Mouse (Mus musculus) erythroblast, embryonic 14.5 days (primary cell): ENCODE measurements around the gene 6030468B19Rik.

ENCODE experiments used
- GATA1 ChIP-seq: IDR thresholded peaks from 2 replicates; pipeline ENCODE4 v1.6.1; 2012; ENCODE audit warnings: low read length, inconsistent platforms, mixed read lengths
- TAL1 ChIP-seq: IDR thresholded peaks from 3 replicates; pipeline ENCODE4 v1.6.1; 2012; ENCODE audit warnings: low read length, inconsistent platforms, mixed read lengths

DNA sequence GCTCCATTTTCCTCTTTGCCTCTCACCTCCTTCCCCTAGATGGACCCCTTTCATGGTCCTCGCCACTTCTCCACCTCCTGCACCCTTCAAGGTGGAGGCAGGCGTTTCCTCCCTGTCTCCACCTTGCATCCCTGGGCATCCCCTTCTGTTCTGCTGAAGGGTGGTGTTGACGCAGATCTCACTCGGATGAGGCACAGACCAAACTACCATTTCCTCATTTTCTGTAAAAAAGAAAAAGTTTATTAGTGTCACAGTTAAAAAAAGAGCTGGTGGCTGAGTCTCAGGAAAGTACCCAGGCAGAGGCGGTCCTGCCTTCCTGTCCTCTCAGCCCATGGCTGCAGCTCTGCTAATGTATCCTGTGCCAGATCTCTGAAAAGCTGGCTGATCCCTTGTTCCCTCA lies 1.7 kb downstream of the 6030468B19Rik start:
- TF ChIP-seq TAL1 (no peak), GATA1 (no peak)
